Mouse (Mus musculus): ENCODE measurements around the gene Slc39a11. TPM values are rescaled to one million over a fixed set of nuclear protein-coding genes. Genes with fewer than 3 reads are reported as not detected.

Gene Slc39a11
- polyA plus RNA-seq, 1 experiment = 0.08 TPM

- TF ChIP-seq TAL1 (IDR thresholded peaks at IDR 0.05; ENCODE audit: low read length) (no peak), GATA1 (IDR thresholded peaks at IDR 0.05; ENCODE audit: low read length) (no peak)
- H3K4me3 ChIP-seq (replicated peaks) = no peak overlapping the region
- H3K9me3 ChIP-seq (ENCODE audit: control insufficient read depth, low read length) = 0 out of 2 replicates have a peak, but pooled peaks cover 3% of the 10 kb centered on the region
- H3K4me1 ChIP-seq (ENCODE audit: control insufficient read depth) = no peaks in the 10 kb centered on the region
- no peaks in the 10 kb centered on the region for H3K27me3 ChIP-seq (ENCODE audit: control insufficient read depth)
- H3K36me3 ChIP-seq (ENCODE audit: control insufficient read depth) = no peaks in the 10 kb centered on the region; the same call in 1 of the 2 replicates
Observed at GRCm38 (mm10) chr11:113460118-113460517, 189.8 kb downstream of the Slc39a11 start.

DNA sequence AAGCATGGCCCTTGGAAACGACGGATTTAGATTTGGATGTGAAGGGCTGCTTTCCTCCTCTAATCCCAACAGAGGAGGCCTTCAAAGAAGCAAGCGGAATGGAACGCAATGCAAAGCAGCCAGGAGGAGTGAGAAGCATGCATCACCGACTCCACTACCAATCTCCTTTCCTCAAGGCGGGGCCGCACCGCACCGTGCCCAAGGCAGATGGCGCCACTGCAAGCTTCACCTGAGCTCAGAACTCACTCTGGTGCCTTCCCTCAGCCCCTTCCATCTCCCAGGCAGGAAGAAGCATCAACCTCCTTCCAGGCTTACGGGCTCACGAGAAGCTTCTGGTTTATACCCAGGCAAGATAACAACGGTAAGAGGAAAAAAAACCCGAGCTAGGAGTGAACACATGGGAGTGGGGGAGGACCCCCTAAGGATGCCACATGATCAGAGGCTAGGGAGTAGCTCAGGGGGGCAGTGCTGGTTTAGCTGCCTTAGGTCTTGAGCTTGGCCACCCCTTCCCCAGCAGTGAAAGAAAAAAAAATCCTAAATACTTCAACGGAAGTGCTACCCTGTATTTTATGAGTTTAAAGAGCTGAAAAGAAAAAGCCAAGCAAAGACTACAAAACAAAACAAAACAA, 191.2 kb downstream of the Slc39a11 start:
- TF ChIP-seq GATA1 (IDR thresholded peaks at IDR 0.05; ENCODE audit: low read length) (no peak), TAL1 (IDR thresholded peaks at IDR 0.05; ENCODE audit: low read length) (no peak)
- 0 out of 2 replicates have a peak, but pooled peaks cover 3% of the 10 kb centered on the region for H3K9me3 ChIP-seq (ENCODE audit: control insufficient read depth, low read length)
- H3K4me3 ChIP-seq (replicated peaks) = no peak overlapping the region
- H3K36me3 ChIP-seq (ENCODE audit: control insufficient read depth) = no peaks in the 10 kb centered on the region; the same call in 1 of the 2 replicates
- no peaks in the 10 kb centered on the region for H3K27me3 ChIP-seq (ENCODE audit: control insufficient read depth)
- no peaks in the 10 kb centered on the region for H3K4me1 ChIP-seq (ENCODE audit: control insufficient read depth)

DNA sequence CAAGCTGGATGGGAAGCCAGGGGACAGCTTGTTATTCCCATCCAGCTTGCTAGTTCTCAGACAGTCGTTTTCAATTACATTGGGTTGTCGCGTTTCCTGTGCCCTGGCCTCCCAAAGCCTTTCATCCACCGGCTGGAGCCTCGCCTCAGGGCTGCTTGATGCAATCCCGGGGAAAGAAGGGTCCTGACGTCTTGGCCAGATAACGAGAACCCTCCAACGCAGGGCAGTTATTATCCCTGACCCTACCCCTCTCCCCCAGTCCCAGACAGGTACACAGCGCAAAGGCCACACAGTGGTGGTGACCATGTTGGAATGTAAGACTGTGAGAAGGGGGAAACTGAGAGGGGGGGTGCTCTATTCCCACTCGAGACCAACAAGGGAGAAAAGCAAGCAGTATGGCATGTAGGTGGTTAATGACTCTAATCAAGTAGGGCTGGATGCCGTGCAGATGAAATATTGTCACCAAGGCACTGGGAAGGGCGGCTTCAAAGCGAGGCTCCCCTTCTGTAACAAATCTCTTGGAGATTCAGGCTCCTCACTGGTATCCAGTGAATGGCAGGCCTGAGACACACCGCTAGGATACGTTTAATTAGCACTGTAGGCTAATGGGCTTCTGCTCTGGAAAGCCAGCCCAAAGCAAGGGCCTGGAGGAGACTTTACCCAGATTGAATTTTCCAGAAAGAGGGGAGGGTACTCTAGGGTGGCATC, 196.9 kb downstream of the Slc39a11 start:
- H3K36me3 ChIP-seq (ENCODE audit: control insufficient read depth) = no peaks in the 10 kb centered on the region; the same call in 1 of the 2 replicates
- no peak overlapping the region for H3K4me3 ChIP-seq (replicated peaks)
- no peak for TF ChIP-seq GATA1 (IDR thresholded peaks at IDR 0.05; ENCODE audit: low read length)
- H3K4me1 ChIP-seq (ENCODE audit: control insufficient read depth) = no peaks in the 10 kb centered on the region
- no peaks in the 10 kb centered on the region for H3K27me3 ChIP-seq (ENCODE audit: control insufficient read depth)
- 0 out of 2 replicates have a peak, but pooled peaks cover 3% of the 10 kb centered on the region for H3K9me3 ChIP-seq (ENCODE audit: control insufficient read depth, low read length)

- H3K4me1 ChIP-seq (ENCODE audit: control insufficient read depth) = no peaks in the 10 kb centered on the region
- no peak overlapping the region for H3K4me3 ChIP-seq (replicated peaks)
- TF ChIP-seq TAL1 (IDR thresholded peaks at IDR 0.05; ENCODE audit: low read length) = no peak
- no peak for TF ChIP-seq GATA1 (IDR thresholded peaks at IDR 0.05; ENCODE audit: low read length)
- H3K27me3 ChIP-seq (ENCODE audit: control insufficient read depth) = no peaks in the 10 kb centered on the region
- H3K9me3 ChIP-seq (ENCODE audit: control insufficient read depth, low read length) = no peaks in the 10 kb centered on the region
- no peaks in the 10 kb centered on the region for H3K36me3 ChIP-seq (ENCODE audit: control insufficient read depth)
Observed at GRCm38 (mm10) chr11:113451301-113451700, 198.6 kb downstream of the Slc39a11 start.

DNA sequence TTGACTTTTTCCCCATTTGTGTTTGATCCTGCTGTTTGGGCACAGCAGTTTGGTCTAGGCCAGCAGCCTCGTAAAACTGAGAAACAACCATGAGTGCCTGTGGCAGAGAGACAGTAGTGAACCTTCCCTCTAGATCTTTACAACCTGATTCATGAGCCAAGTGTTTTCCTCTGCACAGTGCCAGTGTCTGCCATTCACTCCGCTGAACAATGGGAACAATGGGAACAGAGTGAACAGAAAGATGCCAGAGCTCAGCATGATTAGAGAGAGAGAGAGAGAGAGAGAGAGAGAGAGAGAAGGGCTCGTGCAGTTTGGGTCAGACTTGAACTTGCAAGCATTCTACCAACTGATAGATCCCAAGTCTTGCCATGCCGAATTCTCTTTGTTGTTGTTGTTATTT, 199.2 kb downstream of the Slc39a11 start:
- H3K4me3 ChIP-seq (replicated peaks) = no peak overlapping the region
- TF ChIP-seq TAL1 (IDR thresholded peaks at IDR 0.05; ENCODE audit: low read length) = no peak
- TF ChIP-seq GATA1 (IDR thresholded peaks at IDR 0.05; ENCODE audit: low read length) = no peak

DNA sequence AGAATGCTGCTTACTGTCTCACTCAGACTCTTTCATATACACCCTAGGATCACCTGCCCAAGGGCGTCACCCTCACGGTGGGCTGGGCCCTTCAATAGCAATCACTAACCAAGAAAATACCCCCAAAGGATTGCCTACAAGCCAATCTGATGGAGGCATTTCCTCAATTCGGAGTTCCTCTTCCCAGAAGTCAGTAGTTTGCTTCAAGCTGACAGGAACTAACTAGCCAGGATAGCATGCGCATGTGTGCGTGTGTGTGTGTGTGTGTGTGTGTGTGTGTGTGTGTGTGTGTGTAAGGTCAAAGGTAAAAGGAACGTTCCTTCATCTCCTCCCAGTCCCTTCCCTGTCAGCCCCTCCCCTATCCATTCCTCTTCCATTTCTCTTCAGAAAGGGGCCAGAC, 199.9 kb downstream of the Slc39a11 start:
- Histone ChIP-seq H3K4me3 (replicated peaks) (no peak overlapping the region), H3K27me3 (ENCODE audit: control insufficient read depth) (no peaks in the 10 kb centered on the region), H3K4me1 (ENCODE audit: control insufficient read depth) (no peaks in the 10 kb centered on the region), H3K36me3 (ENCODE audit: control insufficient read depth) (no peaks in the 10 kb centered on the region), H3K9me3 (ENCODE audit: control insufficient read depth, low read length) (no peaks in the 10 kb centered on the region)
- TF ChIP-seq TAL1 (IDR thresholded peaks at IDR 0.05; ENCODE audit: low read length) = no peak
- TF ChIP-seq GATA1 (IDR thresholded peaks at IDR 0.05; ENCODE audit: low read length) = no peak

More for the DNA sequence above, 199.2 kb downstream of the Slc39a11 start:
- Histone ChIP-seq H3K4me1 (ENCODE audit: control insufficient read depth) (no peaks in the 10 kb centered on the region), H3K9me3 (ENCODE audit: control insufficient read depth, low read length) (no peaks in the 10 kb centered on the region), H3K27me3 (ENCODE audit: control insufficient read depth) (no peaks in the 10 kb centered on the region), H3K36me3 (ENCODE audit: control insufficient read depth) (no peaks in the 10 kb centered on the region)

GRCm38 (mm10) chr11:113442036-113442435, 207.8 kb downstream of the Slc39a11 start:
- Histone ChIP-seq H3K36me3 (ENCODE audit: control insufficient read depth) (no peaks in the 10 kb centered on the region), H3K9me3 (ENCODE audit: control insufficient read depth, low read length) (peaks cover 7% of the 10 kb centered on the region), H3K4me3 (replicated peaks) (no peak overlapping the region), H3K27me3 (ENCODE audit: control insufficient read depth) (no peaks in the 10 kb centered on the region), H3K4me1 (ENCODE audit: control insufficient read depth) (no peaks in the 10 kb centered on the region)
- TF ChIP-seq GATA1 (IDR thresholded peaks at IDR 0.05; ENCODE audit: low read length) = no peak

DNA sequence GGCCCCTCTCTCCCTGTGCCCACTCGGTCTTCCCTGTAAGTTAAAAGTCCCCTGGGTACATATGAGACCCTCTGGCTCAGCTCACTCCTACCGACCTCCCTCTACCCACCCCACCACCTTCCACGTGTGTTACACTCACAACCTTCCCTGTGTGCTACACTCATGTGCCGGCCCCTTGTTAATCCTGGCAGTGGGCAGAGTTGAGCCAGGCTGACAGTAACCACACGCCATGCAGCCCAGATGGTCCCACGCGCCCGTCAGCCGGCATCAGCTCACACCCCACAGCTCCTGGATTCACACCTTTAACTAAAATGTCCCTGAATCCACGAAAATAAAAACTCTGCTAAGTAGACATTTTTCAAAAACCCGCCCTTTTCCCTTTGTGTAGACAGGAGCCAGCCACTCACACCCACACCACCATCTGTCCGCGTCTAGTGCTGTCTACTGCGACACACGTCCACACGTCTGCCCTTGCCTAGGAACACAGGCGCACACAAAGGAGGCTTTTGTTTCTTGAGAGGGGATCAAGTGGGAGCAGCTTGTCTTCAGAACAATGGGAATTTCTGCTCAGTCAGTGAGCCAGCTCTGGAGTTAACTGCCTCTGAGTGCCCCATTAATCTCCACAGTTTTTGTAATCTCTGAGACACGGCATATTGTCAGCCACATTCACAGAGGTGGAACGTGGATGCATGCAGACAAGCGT, 210.4 kb downstream of the Slc39a11 start:
- no peaks in the 10 kb centered on the region for H3K4me1 ChIP-seq (ENCODE audit: control insufficient read depth)

DNA sequence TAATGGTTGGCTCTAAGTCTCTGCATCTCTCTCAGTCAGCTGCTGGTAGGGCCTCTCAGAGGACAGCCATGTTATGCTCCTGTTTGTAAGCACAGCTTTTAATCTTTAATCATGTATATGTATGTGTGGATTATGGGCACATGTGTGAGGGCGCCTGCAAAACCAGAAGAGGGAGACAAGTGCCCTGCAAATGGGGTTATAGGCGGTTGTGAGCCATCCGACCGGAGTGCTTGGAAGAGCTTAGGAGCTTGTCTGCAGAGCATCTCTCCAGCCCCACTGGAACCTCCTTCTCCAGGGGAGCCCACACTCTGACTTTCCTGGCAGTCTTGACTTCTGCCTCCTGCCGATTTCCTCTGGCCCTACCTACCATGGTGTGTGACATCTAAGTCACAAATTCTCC, 211.0 kb downstream of the Slc39a11 start:
- no peaks in the 10 kb centered on the region for H3K36me3 ChIP-seq (ENCODE audit: control insufficient read depth)
- H3K27me3 ChIP-seq (ENCODE audit: control insufficient read depth) = no peaks in the 10 kb centered on the region
- no peaks in the 10 kb centered on the region for H3K4me1 ChIP-seq (ENCODE audit: control insufficient read depth)
- peaks cover 7% of the 10 kb centered on the region for H3K9me3 ChIP-seq (ENCODE audit: control insufficient read depth, low read length)
- no peak overlapping the region for H3K4me3 ChIP-seq (replicated peaks)
- no peak for TF ChIP-seq GATA1 (IDR thresholded peaks at IDR 0.05; ENCODE audit: low read length)
- no peak for TF ChIP-seq TAL1 (IDR thresholded peaks at IDR 0.05; ENCODE audit: low read length)

More for the DNA sequence above, 210.4 kb downstream of the Slc39a11 start:
- Histone ChIP-seq H3K27me3 (ENCODE audit: control insufficient read depth) (no peaks in the 10 kb centered on the region), H3K9me3 (ENCODE audit: control insufficient read depth, low read length) (peaks cover 7% of the 10 kb centered on the region), H3K4me3 (replicated peaks) (no peak overlapping the region), H3K36me3 (ENCODE audit: control insufficient read depth) (no peaks in the 10 kb centered on the region)
- TF ChIP-seq GATA1 (IDR thresholded peaks at IDR 0.05; ENCODE audit: low read length) = no peak
- no peak for TF ChIP-seq TAL1 (IDR thresholded peaks at IDR 0.05; ENCODE audit: low read length)
